Mouse (Mus musculus) forebrain, postnatal 0 days (tissue): ENCODE data around the gene Bmp2k. TPM values are rescaled to one million over a fixed set of nuclear protein-coding genes. Genes with fewer than 3 reads are reported as not detected.
A peak's percentile ranks its signal among the peaks of the same experiment; 100 is the strongest.

Experiments
- ATAC-seq: fragments of 200-750 bp; cut with Nextera tagmentation; 2 replicates; pipeline ENCODE4 v1.8.0; 2017; ENCODE audit warnings: mild to moderate bottlenecking, moderate library complexity
- DNase-seq: peaks from one replicate; pipeline ENCODE4 v3.0.0-alpha.2; 2015
- H3K27ac ChIP-seq: fragments of 300-500 bp; sonication (generic); 2 replicates; pipeline ENCODE4 v1.5.1; 2014; ENCODE audit warnings: low read depth, mild to moderate bottlenecking, antibody characterized with exemption, low read length, moderate library complexity, mixed read lengths
- H3K27me3 ChIP-seq: fragments of 300-500 bp; sonication (generic); 2 replicates; pipeline ENCODE4 v1.6.1; 2014; ENCODE audit warnings: mild to moderate bottlenecking, low read length, mixed read lengths; ENCODE audit not compliant: insufficient read depth
- H3K36me3 ChIP-seq: fragments of 300-500 bp; sonication (generic); 2 replicates; pipeline ENCODE4 v1.6.1; 2014; ENCODE audit warnings: mild to moderate bottlenecking, moderate library complexity; ENCODE audit not compliant: insufficient read depth
- H3K4me1 ChIP-seq: fragments of 300-500 bp; sonication (generic); 2 replicates; pipeline ENCODE4 v1.6.1; 2014; ENCODE audit warnings: antibody characterized with exemption; ENCODE audit not compliant: insufficient read depth
- H3K4me2 ChIP-seq: fragments of 300-500 bp; sonication (generic); 2 replicates; pipeline ENCODE4 v1.6.1; 2014; ENCODE audit warnings: low read depth, mild to moderate bottlenecking, moderate library complexity
- H3K4me3 ChIP-seq: fragments of 300-500 bp; sonication (generic); 2 replicates; pipeline ENCODE4 v1.5.1; 2014; ENCODE audit warnings: low read depth, low read length, mixed read lengths
- H3K9ac ChIP-seq: fragments of 300-500 bp; sonication (generic); 2 replicates; pipeline ENCODE4 v1.6.1; 2014; ENCODE audit warnings: mild to moderate bottlenecking
- H3K9me3 ChIP-seq: fragments of 300-500 bp; sonication (generic); 2 replicates; pipeline ENCODE4 v1.6.1; 2016; ENCODE audit warnings: low read length
- CTCF ChIP-seq: sonication (generic); IDR thresholded peaks from 2 replicates; pipeline ENCODE4 v1.5.1; 2016; ENCODE audit warnings: antibody characterized with exemption, control low read depth, low read depth
- WGBS: fragments of 180-500 bp; shearing (Covaris S2); extraction: QIAGEN DNeasy Blood & Tissue Kit; methylation state at CpG from one replicate; pipeline ENCODE4 v1.1.7; 2014; 5-methylcytosine and 5-hydroxymethylcytosine counted together
- polyA plus RNA-seq: library from polyadenylated mRNA; unstranded; fragments of >200 nt; fragmentation: Nextera tagmentation; extraction: Ambion mirVana; gene quantifications from 2 replicates; pipeline ENCODE4 v1.2.1, GENCODE M21; 2015
- total RNA-seq: library from RNA; depleted of rRNA; stranded (reverse); fragments of >200 nt; gene quantifications from 2 replicates; pipeline ENCODE4 v1.2.3, GENCODE M21; 2014

The Bmp2k gene
- total and polyA plus RNA-seq, 2 experiments from 2014 or later: 7.1 to 17.9 TPM

DNA sequence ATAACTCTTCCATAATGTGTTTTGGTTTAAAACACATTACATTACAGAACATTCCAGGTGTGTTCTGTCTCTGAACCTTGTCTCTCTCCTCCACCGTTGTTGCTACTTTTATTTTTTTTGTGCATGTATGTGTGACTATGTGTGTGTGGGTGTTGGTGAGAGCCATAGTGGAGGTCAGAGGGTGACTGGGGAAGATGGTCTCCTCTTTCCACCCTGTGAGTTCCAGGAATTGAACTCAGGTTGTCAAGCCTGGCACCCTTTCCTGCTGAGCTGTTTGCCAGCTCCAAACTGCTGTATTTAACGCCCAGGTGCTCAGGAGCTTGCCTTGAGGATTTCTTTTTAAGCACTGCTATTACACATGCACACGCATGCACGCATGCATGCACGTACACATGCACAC, 78.7 kb downstream of the Bmp2k start:
- TF ChIP-seq CTCF: no peak
- Histone ChIP-seq H3K9ac (no peak overlapping the region), H3K9me3 (no peaks in the 10 kb centered on the region), H3K4me3 (no peak overlapping the region), H3K36me3 (no peaks in the 10 kb centered on the region), H3K27me3 (no peaks in the 10 kb centered on the region), H3K27ac (no peak overlapping the region), H3K4me1 (no peaks in the 10 kb centered on the region), H3K4me2 (no peak overlapping the region)
- WGBS: 94% methylated on average over 5 of the region's 5 CpGs
- no peak for ATAC-seq
- DNase-seq: no peak

DNA sequence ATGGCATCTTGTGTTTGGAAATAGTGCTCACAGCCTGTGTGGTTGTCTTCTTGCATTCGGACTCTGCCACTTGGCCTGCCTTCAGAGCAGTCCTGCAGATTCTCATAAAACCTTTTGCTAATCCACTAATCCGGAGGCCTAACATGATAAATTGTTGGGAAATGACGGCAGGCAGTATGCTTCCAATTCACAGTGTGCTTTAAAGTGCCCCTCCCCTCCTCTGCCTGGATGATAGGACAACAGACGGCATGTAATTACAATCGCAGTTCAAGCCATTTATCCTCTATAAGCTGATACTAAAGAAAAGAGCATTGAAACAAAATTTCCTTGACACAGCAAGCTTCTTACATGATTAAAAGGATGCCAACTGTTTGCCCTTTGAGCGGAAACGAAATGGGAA, 80.2 kb downstream of the Bmp2k start:
- Histone ChIP-seq H3K4me3 (no peak overlapping the region), H3K4me1 (no peaks in the 10 kb centered on the region), H3K27ac (no peak overlapping the region), H3K4me2 (no peak overlapping the region), H3K9ac (no peak overlapping the region), H3K36me3 (peaks cover 5% of the 10 kb centered on the region; the same call in 1 of the 2 replicates), H3K9me3 (no peaks in the 10 kb centered on the region), H3K27me3 (no peaks in the 10 kb centered on the region)
- ATAC-seq: no peak
- no peak for TF ChIP-seq CTCF
- DNase-seq: no peak
- 40% methylated on average over 7 of the region's 7 CpGs for WGBS

DNA sequence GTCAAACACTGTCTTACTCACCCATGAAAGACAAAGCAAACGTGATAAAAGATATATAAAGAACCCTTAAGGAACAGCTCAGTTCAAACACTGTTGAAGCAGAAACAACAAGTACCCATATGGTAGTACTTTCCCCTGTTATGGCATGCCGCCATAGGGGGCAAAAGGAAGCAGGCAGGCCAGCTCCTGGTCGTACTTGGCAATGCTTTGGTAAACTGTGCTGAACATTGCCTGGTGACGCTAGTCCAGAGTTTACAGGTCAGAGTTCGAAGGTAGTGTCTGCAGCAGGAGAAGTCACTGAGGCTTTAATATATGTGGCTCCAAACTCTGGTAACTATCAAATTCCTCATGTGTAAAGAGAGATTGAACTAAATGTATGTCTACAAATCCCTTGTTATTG, 81.2 kb downstream of the Bmp2k start:
- Histone ChIP-seq H3K4me3 (no peak overlapping the region), H3K9ac (no peak overlapping the region), H3K4me1 (no peaks in the 10 kb centered on the region), H3K9me3 (no peaks in the 10 kb centered on the region), H3K36me3 (peaks cover 5% of the 10 kb centered on the region; the same call in 1 of the 2 replicates), H3K27me3 (no peaks in the 10 kb centered on the region), H3K27ac (no peak overlapping the region), H3K4me2 (no peak overlapping the region)
- DNase-seq (no peak), ATAC-seq (no peak)
- no peak for TF ChIP-seq CTCF
- WGBS: 83% methylated on average over 5 of the region's 5 CpGs

DNA sequence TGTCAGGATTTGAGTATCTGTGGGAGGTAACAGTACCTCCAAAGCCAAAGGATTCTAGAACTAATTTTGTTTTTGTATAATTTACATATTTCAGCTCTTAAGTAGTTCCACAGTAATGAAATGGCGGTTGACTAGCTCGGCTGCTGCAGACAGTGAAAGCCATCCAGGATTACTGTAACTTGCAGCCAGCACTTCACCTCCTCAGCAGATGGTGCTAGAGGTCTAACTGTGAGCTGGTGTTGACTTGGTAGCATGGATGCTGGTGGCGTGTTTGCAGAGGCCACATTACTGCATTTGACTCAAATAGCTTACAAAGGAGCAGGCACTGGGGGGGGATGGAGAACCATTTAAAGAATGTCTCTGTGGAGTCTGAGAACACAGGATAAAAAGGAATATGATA, 84.0 kb downstream of the Bmp2k start:
- 46% methylated on average over 3 of the region's 3 CpGs for WGBS
- Histone ChIP-seq H3K9me3 (no peaks in the 10 kb centered on the region), H3K9ac (no peak overlapping the region), H3K4me3 (no peak overlapping the region), H3K36me3 (peaks cover 11% of the 10 kb centered on the region), H3K27me3 (no peaks in the 10 kb centered on the region), H3K4me2 (no peak overlapping the region), H3K27ac (no peak overlapping the region), H3K4me1 (no peaks in the 10 kb centered on the region)
- TF ChIP-seq CTCF: peak; percentile 56
- ATAC-seq (peak; percentile 50), DNase-seq (peak; percentile 35)

DNA sequence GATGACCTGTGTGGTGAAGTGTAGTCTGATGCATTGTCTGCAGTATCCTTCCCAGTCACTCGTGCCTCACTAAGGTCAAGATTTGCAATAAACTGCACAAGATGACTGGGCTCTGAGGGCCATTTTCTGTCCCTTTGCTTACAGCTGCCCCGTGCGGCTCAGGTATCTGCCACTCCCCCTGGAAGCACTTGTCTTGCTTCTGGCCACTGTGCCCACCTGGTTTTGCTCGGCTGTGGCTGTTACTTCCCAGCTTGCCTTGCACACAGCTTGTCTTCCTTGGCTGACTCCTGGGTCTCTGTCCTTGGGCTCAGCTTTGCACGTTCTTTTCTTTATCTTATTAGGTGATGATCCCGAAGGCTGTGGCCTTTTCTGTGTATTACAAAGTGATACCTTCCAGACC, 86.2 kb downstream of the Bmp2k start:
- Histone ChIP-seq H3K27me3 (no peaks in the 10 kb centered on the region), H3K4me3 (no peak overlapping the region), H3K4me2 (no peak overlapping the region), H3K27ac (no peak overlapping the region), H3K9me3 (no peaks in the 10 kb centered on the region), H3K4me1 (no peaks in the 10 kb centered on the region), H3K9ac (no peak overlapping the region), H3K36me3 (peaks cover 29% of the 10 kb centered on the region)
- WGBS: 92% methylated on average over 6 of the region's 6 CpGs
- ATAC-seq (no peak), DNase-seq (no peak)
- TF ChIP-seq CTCF: no peak

DNA sequence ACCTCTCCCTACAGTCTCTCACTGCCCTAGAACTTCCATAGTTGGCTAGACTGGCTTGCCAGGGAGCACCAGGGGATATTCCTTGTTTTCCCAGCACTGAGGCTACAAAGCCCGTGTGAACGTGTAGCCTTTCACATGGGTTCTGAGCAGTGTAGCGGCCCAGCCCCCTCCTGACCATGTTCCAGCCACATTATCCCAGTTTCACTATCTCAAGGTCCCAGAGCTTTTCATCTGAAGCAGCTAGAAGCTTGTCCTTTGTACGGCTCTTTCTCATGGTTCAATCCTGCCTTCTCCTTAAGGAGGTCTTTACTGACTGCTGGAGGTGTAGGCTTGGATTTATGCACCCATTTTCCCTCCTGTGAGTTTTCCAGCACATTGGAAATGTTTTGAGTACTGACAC, 87.1 kb downstream of the Bmp2k start:
- no peak overlapping the region for H3K27ac ChIP-seq
- H3K4me1 ChIP-seq: no peaks in the 10 kb centered on the region
- TF ChIP-seq CTCF: no peak
- H3K27me3 ChIP-seq: no peaks in the 10 kb centered on the region
- H3K4me2 ChIP-seq: no peak overlapping the region
- no peak overlapping the region for H3K4me3 ChIP-seq
- ATAC-seq (no peak), DNase-seq (no peak)
- H3K9ac ChIP-seq: no peak overlapping the region
- H3K9me3 ChIP-seq: no peaks in the 10 kb centered on the region
- peaks cover 29% of the 10 kb centered on the region for H3K36me3 ChIP-seq
- 84% methylated on average over 4 of the region's 4 CpGs for WGBS

DNA sequence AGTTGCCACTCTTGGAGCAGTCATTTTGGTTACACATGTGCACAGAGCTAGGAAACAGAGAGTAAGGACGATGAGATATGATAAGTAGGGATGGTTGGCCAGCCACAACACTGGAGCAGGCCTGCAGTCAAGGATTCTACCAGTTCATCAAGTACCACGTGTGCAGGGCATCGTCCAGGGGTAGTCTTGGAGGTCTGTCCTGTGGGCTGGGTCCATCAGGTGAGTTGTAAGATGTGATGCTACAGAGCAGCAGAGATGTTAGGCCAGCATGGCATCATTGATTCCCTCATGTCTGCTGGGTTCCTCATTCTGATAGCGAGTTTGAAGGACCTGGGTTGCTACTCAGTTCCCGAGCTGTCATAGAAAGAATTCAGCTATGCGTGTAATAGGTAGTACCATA, 87.6 kb downstream of the Bmp2k start:
- H3K36me3 ChIP-seq: peaks cover 29% of the 10 kb centered on the region
- H3K9ac ChIP-seq: no peak overlapping the region
- H3K27me3 ChIP-seq: no peaks in the 10 kb centered on the region
- ATAC-seq (no peak), DNase-seq (no peak)
- no peaks in the 10 kb centered on the region for H3K9me3 ChIP-seq
- TF ChIP-seq CTCF: no peak
- H3K27ac ChIP-seq: no peak overlapping the region
- 96% methylated on average over 6 of the region's 6 CpGs for WGBS
- H3K4me3 ChIP-seq: no peak overlapping the region
- no peak overlapping the region for H3K4me2 ChIP-seq
- H3K4me1 ChIP-seq: no peaks in the 10 kb centered on the region
